Mouse (Mus musculus) forebrain, postnatal 0 days (tissue): ENCODE measurements around the gene Nbea. TPM values are rescaled to one million over a fixed set of nuclear protein-coding genes. Genes with fewer than 3 reads are reported as not detected.

Source experiments
- ATAC-seq: fragments of 200-750 bp; cut with Nextera tagmentation; 2 replicates; pipeline ENCODE4 v1.8.0; 2017; ENCODE audit warnings: mild to moderate bottlenecking, moderate library complexity
- DNase-seq: peaks from one replicate; pipeline ENCODE4 v3.0.0-alpha.2; 2015
- H3K27ac ChIP-seq: fragments of 300-500 bp; sonication (generic); 2 replicates; pipeline ENCODE4 v1.5.1; 2014; ENCODE audit warnings: low read depth, mild to moderate bottlenecking, antibody characterized with exemption, low read length, moderate library complexity, mixed read lengths
- H3K27me3 ChIP-seq: fragments of 300-500 bp; sonication (generic); 2 replicates; pipeline ENCODE4 v1.6.1; 2014; ENCODE audit warnings: mild to moderate bottlenecking, low read length, mixed read lengths; ENCODE audit not compliant: insufficient read depth
- H3K36me3 ChIP-seq: fragments of 300-500 bp; sonication (generic); 2 replicates; pipeline ENCODE4 v1.6.1; 2014; ENCODE audit warnings: mild to moderate bottlenecking, moderate library complexity; ENCODE audit not compliant: insufficient read depth
- H3K4me1 ChIP-seq: fragments of 300-500 bp; sonication (generic); 2 replicates; pipeline ENCODE4 v1.6.1; 2014; ENCODE audit warnings: antibody characterized with exemption; ENCODE audit not compliant: insufficient read depth
- H3K4me2 ChIP-seq: fragments of 300-500 bp; sonication (generic); 2 replicates; pipeline ENCODE4 v1.6.1; 2014; ENCODE audit warnings: low read depth, mild to moderate bottlenecking, moderate library complexity
- H3K4me3 ChIP-seq: fragments of 300-500 bp; sonication (generic); 2 replicates; pipeline ENCODE4 v1.5.1; 2014; ENCODE audit warnings: low read depth, low read length, mixed read lengths
- H3K9ac ChIP-seq: fragments of 300-500 bp; sonication (generic); 2 replicates; pipeline ENCODE4 v1.6.1; 2014; ENCODE audit warnings: mild to moderate bottlenecking
- H3K9me3 ChIP-seq: fragments of 300-500 bp; sonication (generic); 2 replicates; pipeline ENCODE4 v1.6.1; 2016; ENCODE audit warnings: low read length
- CTCF ChIP-seq: sonication (generic); IDR thresholded peaks from 2 replicates; pipeline ENCODE4 v1.5.1; 2016; ENCODE audit warnings: antibody characterized with exemption, control low read depth, low read depth
- WGBS: fragments of 180-500 bp; shearing (Covaris S2); extraction: QIAGEN DNeasy Blood & Tissue Kit; methylation state at CpG from one replicate; pipeline ENCODE4 v1.1.7; 2014; 5-methylcytosine and 5-hydroxymethylcytosine counted together
- polyA plus RNA-seq: library from polyadenylated mRNA; unstranded; fragments of >200 nt; fragmentation: Nextera tagmentation; extraction: Ambion mirVana; gene quantifications from 2 replicates; pipeline ENCODE4 v1.2.1, GENCODE M21; 2015
- total RNA-seq: library from RNA; depleted of rRNA; stranded (reverse); fragments of >200 nt; gene quantifications from 2 replicates; pipeline ENCODE4 v1.2.3, GENCODE M21; 2014

Nbea gene
- total and polyA plus RNA-seq, 2 experiments from 2014 or later = 42.3 to 198 TPM

GRCm38 (mm10) chr3:55651877-55652276 lies 531.6 kb downstream of the Nbea start:
- Histone ChIP-seq H3K9me3 (no peaks in the 10 kb centered on the region), H3K4me3 (no peak overlapping the region), H3K27me3 (no peaks in the 10 kb centered on the region), H3K27ac (no peak overlapping the region), H3K4me2 (no peak overlapping the region), H3K36me3 (peaks cover 22% of the 10 kb centered on the region), H3K9ac (no peak overlapping the region), H3K4me1 (no peaks in the 10 kb centered on the region)
- WGBS = 82% methylated on average over 4 of the region's 4 CpGs
- DNase-seq = no peak
- ATAC-seq = no peak
- TF ChIP-seq CTCF = no peak

- Histone ChIP-seq H3K9me3 (no peaks in the 10 kb centered on the region), H3K27me3 (no peaks in the 10 kb centered on the region), H3K27ac (no peak overlapping the region), H3K4me2 (no peak overlapping the region), H3K4me3 (no peak overlapping the region), H3K9ac (no peak overlapping the region), H3K4me1 (no peaks in the 10 kb centered on the region), H3K36me3 (peaks cover 37% of the 10 kb centered on the region)
- no peak for TF ChIP-seq CTCF
- 59% methylated on average over 5 of the region's 5 CpGs for WGBS
- no peak for DNase-seq
- ATAC-seq = no peak
Measured at GRCm38 (mm10) chr3:55649541-55649940, 534.0 kb downstream of the Nbea start.

- no peak overlapping the region for H3K27ac ChIP-seq
- no peak for ATAC-seq
- no peak overlapping the region for H3K4me2 ChIP-seq
- H3K36me3 ChIP-seq = peaks cover 46% of the 10 kb centered on the region
- H3K4me1 ChIP-seq = no peaks in the 10 kb centered on the region
- no peak overlapping the region for H3K9ac ChIP-seq
- no peaks in the 10 kb centered on the region for H3K27me3 ChIP-seq
- 41% methylated on average over 4 of the region's 4 CpGs for WGBS
- H3K9me3 ChIP-seq = no peaks in the 10 kb centered on the region
- no peak overlapping the region for H3K4me3 ChIP-seq
- DNase-seq = no peak
- no peak for TF ChIP-seq CTCF
Measured at GRCm38 (mm10) chr3:55648299-55648698, 535.2 kb downstream of the Nbea start.

GRCm38 (mm10) chr3:55647176-55647575 lies 536.3 kb downstream of the Nbea start:
- Histone ChIP-seq H3K4me2 (no peak overlapping the region), H3K9ac (no peak overlapping the region), H3K27me3 (no peaks in the 10 kb centered on the region), H3K4me1 (no peaks in the 10 kb centered on the region), H3K36me3 (peaks cover 57% of the 10 kb centered on the region), H3K4me3 (no peak overlapping the region), H3K27ac (no peak overlapping the region), H3K9me3 (no peaks in the 10 kb centered on the region)
- DNase-seq = no peak
- no peak for ATAC-seq
- no peak for TF ChIP-seq CTCF
- 82% methylated on average over 6 of the region's 6 CpGs for WGBS

- ATAC-seq = no peak
- Histone ChIP-seq H3K9me3 (no peaks in the 10 kb centered on the region), H3K36me3 (peaks cover 60% of the 10 kb centered on the region), H3K27me3 (no peaks in the 10 kb centered on the region), H3K27ac (no peak overlapping the region), H3K4me3 (no peak overlapping the region), H3K4me1 (no peaks in the 10 kb centered on the region), H3K9ac (no peak overlapping the region), H3K4me2 (no peak overlapping the region)
- WGBS = 95% methylated on average over 3 of the region's 3 CpGs
- DNase-seq = no peak
- no peak for TF ChIP-seq CTCF
Measured at GRCm38 (mm10) chr3:55646437-55646836, 537.1 kb downstream of the Nbea start.

- Histone ChIP-seq H3K27ac (no peak overlapping the region), H3K4me1 (no peaks in the 10 kb centered on the region), H3K4me2 (no peak overlapping the region), H3K36me3 (peaks cover 63% of the 10 kb centered on the region), H3K9ac (no peak overlapping the region), H3K9me3 (no peaks in the 10 kb centered on the region), H3K27me3 (no peaks in the 10 kb centered on the region), H3K4me3 (no peak overlapping the region)
- WGBS = 42% methylated on average over 11 of the region's 11 CpGs
- DNase-seq = no peak
- no peak for ATAC-seq
- no peak for TF ChIP-seq CTCF
Measured at GRCm38 (mm10) chr3:55644035-55644618, 539.4 kb downstream of the Nbea start.

- Histone ChIP-seq H3K4me1 (no peaks in the 10 kb centered on the region), H3K4me3 (no peak overlapping the region), H3K36me3 (peaks cover 15% of the 10 kb centered on the region), H3K9ac (no peak overlapping the region), H3K9me3 (no peaks in the 10 kb centered on the region), H3K27me3 (no peaks in the 10 kb centered on the region), H3K27ac (no peak overlapping the region), H3K4me2 (no peak overlapping the region)
- DNase-seq (no peak), ATAC-seq (no peak)
- no peak for TF ChIP-seq CTCF
- 72% methylated on average over 7 of the region's 7 CpGs for WGBS
Measured at GRCm38 (mm10) chr3:55637660-55638059, 545.8 kb downstream of the Nbea start.
